Mouse (Mus musculus) heart, adult 2 months (tissue): ENCODE data around the gene Ston1. TPM values are rescaled to one million over a fixed set of nuclear protein-coding genes. Genes with fewer than 3 reads are reported as not detected.
A peak's percentile ranks its signal among the peaks of the same experiment; 100 is the strongest.

Experiments used
- DNase-seq, 2 experiments: peaks; one replicate each; pipeline ENCODE4 v3.0.0; 2021
- H3K27ac ChIP-seq: fragments of 200-600 bp; 2 replicates; pipeline ENCODE4 v1.8.1; 2022
- H3K27me3 ChIP-seq: fragments of 200-500 bp; 2 replicates; pipeline ENCODE4 v1.6.1; 2012; ENCODE audit warnings: mild to moderate bottlenecking, low read length, inconsistent platforms, mixed read lengths; ENCODE audit not compliant: control insufficient read depth, insufficient read depth
- H3K36me3 ChIP-seq: fragments of 200-500 bp; 2 replicates; pipeline ENCODE4 v1.6.1; 2012; ENCODE audit warnings: low read length, inconsistent platforms; ENCODE audit not compliant: control insufficient read depth, insufficient read depth
- H3K4me1 ChIP-seq: fragments of 200-500 bp; 2 replicates; pipeline ENCODE4 v1.6.1; 2011; ENCODE audit warnings: low read length; ENCODE audit not compliant: control insufficient read depth, insufficient read depth
- H3K4me3 ChIP-seq: fragments of 200-600 bp; 2 replicates; pipeline ENCODE4 v1.8.1; 2022
- H3K79me2 ChIP-seq: fragments of 200-500 bp; replicated peaks from 2 replicates; pipeline ENCODE4 v1.6.1; 2012; ENCODE audit warnings: mild to moderate bottlenecking, inconsistent platforms, low read length, moderate library complexity, mixed read lengths; ENCODE audit not compliant: control insufficient read depth, insufficient read depth
- H3K9ac ChIP-seq: fragments of 200-500 bp; 2 replicates; pipeline ENCODE4 v1.6.1; 2012; ENCODE audit warnings: low read depth, mild to moderate bottlenecking, control low read depth, inconsistent platforms, low read length, mixed read lengths
- CTCF ChIP-seq: fragments of 200-600 bp; IDR thresholded peaks from 2 replicates; pipeline ENCODE4 v1.8.1; 2022; ENCODE audit warnings: antibody characterized with exemption, mild to moderate bottlenecking, moderate library complexity
- EP300 ChIP-seq: fragments of 200-500 bp; IDR thresholded peaks from 2 replicates; pipeline ENCODE4 v1.6.1; 2011; ENCODE audit warnings: low read depth, low read length, control low read depth; ENCODE audit not compliant: insufficient read depth
- POLR2A ChIP-seq: fragments of 200-500 bp; IDR thresholded peaks from 2 replicates; pipeline ENCODE4 v1.6.1; 2011; ENCODE audit warnings: mild to moderate bottlenecking, low read depth, low read length, control low read depth; ENCODE audit not compliant: insufficient read depth
- WGBS: fragments of 180-500 bp; shearing (Covaris S2); methylation state at CpG from one replicate; pipeline ENCODE4 v1.1.7; 2018; 5-methylcytosine and 5-hydroxymethylcytosine counted together
- intact Hi-C: fragments of 180-260 bp; cut with DNase I; formaldehyde crosslinking; loops from one replicate; pipeline ENCODE4 v1.15.1; 2025
- polyA plus RNA-seq: library from polyadenylated mRNA; depleted of rRNA; stranded (reverse); fragments of >200 nt; gene quantifications from 2 replicates; pipeline ENCODE4 v1.2.3, GENCODE M21; 2012
- total RNA-seq, 2 experiments: library from RNA; stranded (reverse); gene quantifications; 2 replicates each; pipeline ENCODE4 v1.2.3; 2021

Gene Ston1
- total and polyA plus RNA-seq, 3 experiments: 9.4 to 21.8 (median 18.9) TPM

DNA sequence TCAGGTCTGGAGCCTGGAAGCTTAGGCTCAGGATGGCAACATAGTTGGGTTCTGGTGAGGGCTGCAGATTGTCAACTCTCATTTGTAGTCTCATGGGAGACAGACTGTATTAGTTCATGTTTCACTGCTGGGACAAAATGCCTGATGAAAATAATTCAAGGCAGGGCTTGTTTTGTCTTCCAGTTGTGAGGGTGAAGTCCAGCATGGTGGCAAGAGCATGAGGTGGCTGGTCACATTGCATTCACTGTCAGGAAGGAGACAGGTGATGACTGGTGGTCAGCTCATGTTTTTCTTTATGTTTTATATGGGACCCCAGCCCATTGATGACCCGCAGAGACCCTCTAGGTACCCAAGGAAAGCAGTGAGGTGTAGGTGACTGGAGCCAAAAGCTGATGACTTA lies 25.2 kb downstream of the Ston1 start:
- H3K4me3 ChIP-seq: no peak overlapping the region
- H3K27ac ChIP-seq: no peak overlapping the region
- TF ChIP-seq POLR2A (no peak), CTCF (no peak), EP300 (no peak)
- no peaks in the 10 kb centered on the region for H3K27me3 ChIP-seq
- DNase-seq: no peak
- H3K4me1 ChIP-seq: peaks cover 11% of the 10 kb centered on the region
- peaks cover 1% of the 10 kb centered on the region; the same call in 1 of the 2 replicates for H3K36me3 ChIP-seq
- H3K9ac ChIP-seq: no peak overlapping the region
- WGBS: 98% methylated on average over 1 of the region's 1 CpGs
- intact Hi-C loops: no loop called here
- H3K79me2 ChIP-seq: no peaks in the 10 kb centered on the region

- Histone ChIP-seq H3K27ac (no peak overlapping the region), H3K27me3 (no peaks in the 10 kb centered on the region), H3K9ac (no peak overlapping the region), H3K4me3 (no peak overlapping the region), H3K4me1 (peaks cover 15% of the 10 kb centered on the region), H3K79me2 (no peaks in the 10 kb centered on the region), H3K36me3 (peaks cover 6% of the 10 kb centered on the region; the same call in 1 of the 2 replicates)
- WGBS: 77% methylated on average over 4 of the region's 4 CpGs
- intact Hi-C loops: loop anchor here (2.0 kb wide), 1 partner anchor 14 kb away; no protein-coding TSS in a partner anchor
- TF ChIP-seq POLR2A: no peak
- no peak for TF ChIP-seq EP300
- TF ChIP-seq CTCF: no peak
- DNase-seq: no peak
These were observed 26.9 kb downstream of the Ston1 start for GRCm38 (mm10) chr17:88624386-88624785.

- Histone ChIP-seq H3K36me3 (peaks cover 6% of the 10 kb centered on the region; the same call in 1 of the 2 replicates), H3K4me1 (peaks cover 18% of the 10 kb centered on the region), H3K79me2 (no peaks in the 10 kb centered on the region), H3K27me3 (no peaks in the 10 kb centered on the region), H3K27ac (peak overlapping the region; percentile 47; the same call in 1 of the 2 replicates), H3K9ac (no peak overlapping the region), H3K4me3 (no peak overlapping the region)
- no peak for DNase-seq
- no peak for TF ChIP-seq POLR2A
- TF ChIP-seq CTCF: no peak
- no peak for TF ChIP-seq EP300
- intact Hi-C loops: loop anchor here (2.0 kb wide), 1 partner anchor 15 kb away; no protein-coding TSS in a partner anchor
- WGBS: 81% methylated on average over 13 of the region's 13 CpGs
These were observed 27.9 kb downstream of the Ston1 start for GRCm38 (mm10) chr17:88625350-88625749.

DNA sequence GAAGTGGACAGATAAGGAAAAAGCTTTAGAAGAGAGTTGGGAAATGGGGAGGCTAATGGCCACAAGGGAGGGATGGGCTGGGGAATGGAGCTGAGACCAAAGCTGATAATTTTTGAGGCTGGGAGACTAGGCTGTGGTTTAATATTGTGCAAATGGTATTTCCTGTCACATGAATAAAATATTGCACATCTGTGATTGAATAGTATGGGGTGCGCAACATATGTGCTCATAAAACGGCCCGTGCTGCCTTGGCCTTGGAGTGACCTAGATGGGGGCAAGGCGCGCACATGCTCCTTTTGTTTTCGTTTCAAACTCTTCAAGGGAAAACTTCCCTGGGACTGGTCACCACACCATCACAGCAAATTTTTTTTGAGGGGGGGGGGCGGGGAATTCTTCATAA lies 28.4 kb downstream of the Ston1 start:
- Histone ChIP-seq H3K9ac (no peak overlapping the region), H3K4me1 (peaks cover 21% of the 10 kb centered on the region), H3K79me2 (no peaks in the 10 kb centered on the region), H3K4me3 (no peak overlapping the region), H3K36me3 (peaks cover 6% of the 10 kb centered on the region; the same call in 1 of the 2 replicates), H3K27ac (peak overlapping the region; percentile 78), H3K27me3 (no peaks in the 10 kb centered on the region)
- no peak for DNase-seq
- 32% methylated on average over 7 of the region's 7 CpGs for WGBS
- intact Hi-C loops: loop anchor here (2.0 kb wide), 1 partner anchor 15 kb away; no protein-coding TSS in a partner anchor
- TF ChIP-seq CTCF: no peak
- TF ChIP-seq POLR2A: no peak
- TF ChIP-seq EP300: no peak

DNA sequence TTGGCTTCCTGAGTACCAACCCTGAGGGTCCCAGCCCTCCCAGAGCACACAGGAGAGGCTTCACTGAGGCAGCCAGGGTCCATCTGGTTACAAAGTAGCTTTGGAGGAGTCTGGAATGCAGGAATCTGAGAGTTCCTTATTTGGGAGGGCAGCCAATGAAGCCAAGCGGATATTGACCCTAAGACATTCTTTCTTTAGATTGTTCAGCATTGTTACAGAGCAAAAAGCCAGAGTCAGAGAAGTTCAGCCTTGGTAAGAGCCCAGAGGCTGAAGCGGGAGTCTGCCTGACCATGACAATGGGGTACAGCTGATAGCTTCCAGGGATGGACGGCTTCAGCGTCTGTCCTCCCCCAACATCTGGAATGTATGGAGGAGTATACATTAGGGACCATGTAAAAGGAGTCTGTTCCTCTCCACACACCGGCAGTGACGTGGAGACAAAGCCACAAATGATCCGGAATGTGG lies 28.9 kb downstream of the Ston1 start:
- no peaks in the 10 kb centered on the region for H3K79me2 ChIP-seq
- no peak overlapping the region for H3K9ac ChIP-seq
- H3K4me1 ChIP-seq: peaks cover 21% of the 10 kb centered on the region
- intact Hi-C loops: no loop called here
- H3K4me3 ChIP-seq: no peak overlapping the region; the same call in 1 of the 2 replicates
- TF ChIP-seq EP300: no peak
- no peak for TF ChIP-seq POLR2A
- no peak for TF ChIP-seq CTCF
- peak overlapping the region; percentile 78 for H3K27ac ChIP-seq
- DNase-seq: no peak
- H3K36me3 ChIP-seq: peaks cover 6% of the 10 kb centered on the region; the same call in 1 of the 2 replicates
- 41% methylated on average over 7 of the region's 7 CpGs for WGBS
- no peaks in the 10 kb centered on the region for H3K27me3 ChIP-seq

GRCm38 (mm10) chr17:88627150-88627549 lies 29.7 kb downstream of the Ston1 start:
- DNase-seq: peak; percentile 43 to 49
- H3K79me2 ChIP-seq: no peaks in the 10 kb centered on the region
- TF ChIP-seq CTCF (no peak), EP300 (peak; percentile 81; the same call in 1 of the 2 replicates), POLR2A (no peak)
- no peak overlapping the region for H3K4me3 ChIP-seq
- peaks cover 21% of the 10 kb centered on the region for H3K4me1 ChIP-seq
- peak overlapping the region; percentile 78 for H3K27ac ChIP-seq
- intact Hi-C loops: no loop called here
- H3K9ac ChIP-seq: no peak overlapping the region
- H3K36me3 ChIP-seq: peaks cover 6% of the 10 kb centered on the region; the same call in 1 of the 2 replicates
- 39% methylated on average over 7 of the region's 7 CpGs for WGBS
- no peaks in the 10 kb centered on the region for H3K27me3 ChIP-seq
